Mouse (Mus musculus): ENCODE data around the gene Mat1a. TPM values are rescaled to one million over a fixed set of nuclear protein-coding genes. Genes with fewer than 3 reads are reported as not detected.

The Mat1a gene
- polyA plus RNA-seq (2014; fragmentation: Nextera tagmentation; extraction: Ambion mirVana), result 2.6 and 4.0 TPM in 2 replicates

DNA sequence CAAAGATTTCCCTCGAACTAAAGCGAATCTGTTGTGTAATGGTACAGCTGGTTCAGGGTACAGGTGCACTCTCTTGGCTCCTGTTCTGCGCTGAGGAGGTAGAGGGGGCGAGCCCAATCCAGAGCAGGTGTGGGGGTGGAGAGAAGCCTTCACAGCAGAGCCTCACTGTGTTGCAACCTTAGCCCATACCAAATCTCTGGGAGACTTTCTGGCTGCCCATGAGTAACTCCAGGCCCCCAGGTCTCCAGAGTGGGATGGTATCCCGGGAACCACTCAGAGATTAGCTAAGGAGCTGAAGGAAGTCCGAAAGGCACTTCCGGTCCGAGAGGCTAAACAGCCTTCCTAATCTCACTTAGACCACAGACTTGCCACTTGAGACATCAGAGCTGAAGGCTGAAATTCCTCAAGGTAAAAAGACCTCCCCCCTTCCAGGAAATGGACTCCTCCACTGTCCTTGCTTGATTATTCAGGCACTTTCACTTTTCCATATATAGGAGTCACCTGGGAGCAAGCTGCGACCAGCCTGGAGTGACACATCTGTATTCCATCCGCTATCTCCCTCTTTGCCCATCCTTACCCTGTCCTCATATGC, at the start of gene Mat1a:
Gene Mat1a, plus strand, starts transcription at position 183 of the 592 bp plus-strand sequence.
- Histone ChIP-seq H3K27me3 (ENCODE audit: insufficient read depth, low read length) (no peaks in the 10 kb centered on the region), H3K9ac (no peak within 1 kb of the TSS), H3K27ac (ENCODE audit: low read depth) (peak within 1 kb of the TSS; percentile 46; the same call in 1 of the 2 replicates), H3K36me3 (ENCODE audit: insufficient read depth) (no peaks in the 10 kb centered on the region), H3K9me3 (ENCODE audit: low read depth, low read length) (no peaks in the 10 kb centered on the region), H3K4me2 (peak within 1 kb of the TSS; percentile 11; the same call in 1 of the 2 replicates), H3K4me3 (ENCODE audit: low read depth, low read length) (no peak within 1 kb of the TSS), H3K4me1 (ENCODE audit: insufficient read depth) (no peaks in the 10 kb centered on the region)
- TF ChIP-seq CTCF (IDR thresholded peaks at IDR 0.05; ENCODE audit: low read depth), result no peak
- 50% methylated on average over 10 of the region's 10 CpGs for WGBS
- ATAC-seq (ENCODE audit: insufficient read depth) (peak; percentile 84; the same call in 1 of the 2 replicates), DNase-seq (peak; percentile 52)

DNA sequence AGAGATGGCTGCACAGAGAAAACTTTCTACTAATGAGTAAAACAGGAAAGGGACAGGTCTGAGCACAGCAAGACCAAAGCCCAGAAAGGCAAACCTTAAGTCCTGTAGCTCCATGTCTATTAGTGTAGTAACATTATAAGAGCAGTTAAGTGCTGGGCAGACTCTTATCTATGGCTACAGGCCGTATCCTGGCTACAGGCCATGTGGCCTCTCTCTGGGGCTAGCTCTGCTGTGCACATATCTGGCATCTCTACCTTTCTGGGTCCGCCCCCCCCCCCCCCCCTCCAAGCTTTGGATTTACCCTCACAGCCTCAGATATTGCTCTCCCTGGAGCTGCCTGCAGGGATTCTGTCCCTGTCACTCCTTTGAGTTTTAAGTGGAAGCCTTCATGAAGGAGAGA, 39.7 kb upstream of the Mat1a start:
- H3K27me3 ChIP-seq (ENCODE audit: insufficient read depth, low read length), result no peaks in the 10 kb centered on the region
- ATAC-seq (ENCODE audit: insufficient read depth) (peak; percentile 38; the same call in 1 of the 2 replicates), DNase-seq (peak; percentile 19)
- 31% methylated on average over 2 of the region's 2 CpGs for WGBS
- H3K4me1 ChIP-seq (ENCODE audit: insufficient read depth), result no peaks in the 10 kb centered on the region
- no peak overlapping the region for H3K4me2 ChIP-seq
- no peak overlapping the region for H3K27ac ChIP-seq (ENCODE audit: low read depth)
- no peak for TF ChIP-seq CTCF (IDR thresholded peaks at IDR 0.05; ENCODE audit: low read depth)
- H3K36me3 ChIP-seq (ENCODE audit: insufficient read depth), result no peaks in the 10 kb centered on the region
- H3K9ac ChIP-seq, result no peak overlapping the region
- no peak overlapping the region for H3K4me3 ChIP-seq (ENCODE audit: low read depth, low read length)
- H3K9me3 ChIP-seq (ENCODE audit: low read depth, low read length), result no peaks in the 10 kb centered on the region

DNA sequence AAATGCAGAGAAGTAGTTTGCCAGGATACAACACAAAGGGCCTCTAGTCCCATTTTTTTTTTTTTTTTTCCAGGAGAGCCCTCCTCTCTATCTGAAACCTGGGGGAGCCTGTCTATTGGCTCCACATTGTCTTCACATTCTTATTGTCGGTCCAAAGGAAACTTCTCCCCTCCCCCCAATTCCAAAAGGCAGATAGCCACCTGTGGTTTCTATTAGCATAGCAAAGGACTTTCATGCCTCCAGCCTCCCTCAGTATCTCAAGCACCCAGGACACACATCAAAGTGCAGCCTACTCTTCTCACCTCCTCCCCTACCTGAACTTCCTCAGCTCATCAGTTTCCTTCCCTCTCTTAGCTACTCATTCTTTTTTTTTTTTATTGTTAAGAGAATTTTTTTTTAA, 38.4 kb upstream of the Mat1a start:
- H3K27ac ChIP-seq (ENCODE audit: low read depth), result no peak overlapping the region
- no peak overlapping the region for H3K4me3 ChIP-seq (ENCODE audit: low read depth, low read length)
- 12% methylated on average over 1 of the region's 1 CpGs for WGBS
- H3K27me3 ChIP-seq (ENCODE audit: insufficient read depth, low read length), result no peaks in the 10 kb centered on the region
- H3K9me3 ChIP-seq (ENCODE audit: low read depth, low read length), result no peaks in the 10 kb centered on the region
- H3K9ac ChIP-seq, result no peak overlapping the region
- H3K36me3 ChIP-seq (ENCODE audit: insufficient read depth), result no peaks in the 10 kb centered on the region
- H3K4me2 ChIP-seq, result no peak overlapping the region
- DNase-seq (no peak), ATAC-seq (ENCODE audit: insufficient read depth) (no peak)
- no peak for TF ChIP-seq CTCF (IDR thresholded peaks at IDR 0.05; ENCODE audit: low read depth)
- no peaks in the 10 kb centered on the region for H3K4me1 ChIP-seq (ENCODE audit: insufficient read depth)

DNA sequence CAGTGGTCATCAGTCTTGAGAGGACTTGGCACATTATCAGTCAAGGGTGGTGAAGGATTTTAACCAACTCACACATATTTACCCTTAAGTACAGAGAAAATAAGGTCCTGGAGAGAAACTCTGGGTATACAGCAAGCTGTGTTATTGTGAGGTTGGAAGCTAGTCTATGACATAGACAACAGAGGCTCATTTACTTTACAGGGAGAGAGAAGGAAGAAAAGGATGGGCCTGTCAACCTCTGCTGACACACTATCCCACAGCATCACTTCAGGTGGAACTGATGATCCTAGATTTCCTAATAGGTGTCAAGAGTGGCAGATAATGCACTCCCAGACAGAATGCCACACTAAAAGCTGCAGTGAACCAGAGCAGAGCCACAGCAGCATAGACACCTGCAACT, 35.7 kb upstream of the Mat1a start, which contains the start of gene Dydc2:
Gene Dydc2, minus strand, starts transcription at position 101 of the 400 bp plus-strand sequence.
- ATAC-seq (ENCODE audit: insufficient read depth) (no peak), DNase-seq (no peak)
- Histone ChIP-seq H3K4me3 (ENCODE audit: low read depth, low read length) (no peak within 1 kb of the TSS), H3K9me3 (ENCODE audit: low read depth, low read length) (no peaks in the 10 kb centered on the region), H3K4me2 (no peak within 1 kb of the TSS), H3K4me1 (ENCODE audit: insufficient read depth) (no peaks in the 10 kb centered on the region), H3K36me3 (ENCODE audit: insufficient read depth) (no peaks in the 10 kb centered on the region), H3K9ac (no peak within 1 kb of the TSS), H3K27ac (ENCODE audit: low read depth) (no peak within 1 kb of the TSS), H3K27me3 (ENCODE audit: insufficient read depth, low read length) (no peaks in the 10 kb centered on the region)
- no peak for TF ChIP-seq CTCF (IDR thresholded peaks at IDR 0.05; ENCODE audit: low read depth)

DNA sequence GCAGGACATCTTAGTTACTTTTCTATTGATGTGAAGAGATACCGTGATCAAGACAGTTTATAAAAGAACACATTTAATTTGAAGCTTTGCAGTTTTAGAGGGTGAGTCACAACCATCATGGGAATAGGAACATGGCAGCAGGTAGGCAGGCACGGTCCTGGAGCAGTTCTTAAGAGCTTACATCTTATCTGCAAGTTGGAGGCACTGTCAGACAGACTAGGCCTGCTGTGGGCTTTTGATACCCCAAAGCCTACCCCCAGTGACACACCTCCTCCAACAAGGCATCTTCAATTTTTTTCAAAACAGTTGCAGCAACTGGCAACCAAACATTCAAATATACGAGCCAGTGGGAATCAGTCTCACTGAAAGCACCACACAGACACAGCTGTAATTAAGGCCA, 34.5 kb upstream of the Mat1a start:
- Histone ChIP-seq H3K9ac (no peak overlapping the region), H3K36me3 (ENCODE audit: insufficient read depth) (no peaks in the 10 kb centered on the region), H3K9me3 (ENCODE audit: low read depth, low read length) (no peaks in the 10 kb centered on the region), H3K27me3 (ENCODE audit: insufficient read depth, low read length) (no peaks in the 10 kb centered on the region), H3K4me2 (no peak overlapping the region), H3K4me3 (ENCODE audit: low read depth, low read length) (no peak overlapping the region), H3K27ac (ENCODE audit: low read depth) (no peak overlapping the region), H3K4me1 (ENCODE audit: insufficient read depth) (no peaks in the 10 kb centered on the region)
- ATAC-seq (ENCODE audit: insufficient read depth), result no peak
- DNase-seq, result no peak
- TF ChIP-seq CTCF (IDR thresholded peaks at IDR 0.05; ENCODE audit: low read depth), result no peak
- WGBS, result 71% methylated on average over 3 of the region's 3 CpGs

DNA sequence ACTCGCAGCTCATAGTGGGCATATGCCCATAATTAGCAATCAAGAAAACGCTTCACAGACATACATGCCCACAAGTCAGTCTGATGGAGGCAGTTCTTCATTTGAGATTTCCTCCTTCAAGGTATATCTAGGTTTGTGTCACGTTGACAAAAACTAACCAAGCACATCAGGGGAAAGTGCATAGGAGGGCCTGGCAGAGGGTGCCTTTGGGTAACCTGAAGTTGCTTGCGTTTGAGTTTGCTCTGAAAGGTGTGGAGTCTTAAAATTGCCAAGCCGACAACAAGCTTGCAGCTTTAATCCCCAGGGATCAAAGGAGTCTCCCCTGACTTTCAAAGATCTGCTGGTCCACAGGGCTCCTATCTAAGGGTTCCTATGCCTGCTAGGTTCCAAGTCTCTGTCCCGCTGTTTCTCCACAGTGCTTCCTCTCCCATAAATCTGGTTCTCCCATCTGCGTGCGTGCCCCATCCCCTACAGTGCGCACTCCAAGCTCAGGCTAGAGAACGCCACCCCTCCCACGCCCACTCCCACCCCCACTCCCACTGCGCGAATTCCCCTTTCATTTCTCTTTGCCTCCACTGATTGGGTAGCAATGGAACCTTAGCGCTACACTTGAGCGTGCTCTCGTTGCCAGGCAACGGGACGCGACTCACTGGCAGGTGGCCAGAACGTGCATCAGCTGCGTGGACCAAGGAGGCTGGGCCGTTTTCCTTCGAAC, 32.4 kb upstream of the Mat1a start, which contains the start of gene Dydc1:
Gene Dydc1, plus strand, starts transcription at position 683 of the 715 bp plus-strand sequence.
- peak within 1 kb of the TSS; percentile 62 for H3K4me2 ChIP-seq
- ATAC-seq (ENCODE audit: insufficient read depth) (peak; percentile 91), DNase-seq (peak; percentile 91)
- H3K4me3 ChIP-seq (ENCODE audit: low read depth, low read length), result peak within 1 kb of the TSS; percentile 35
- 10% methylated on average over 23 of the region's 23 CpGs for WGBS
- H3K27ac ChIP-seq (ENCODE audit: low read depth), result no peak within 1 kb of the TSS
- TF ChIP-seq CTCF (IDR thresholded peaks at IDR 0.05; ENCODE audit: low read depth), result no peak
- no peaks in the 10 kb centered on the region for H3K36me3 ChIP-seq (ENCODE audit: insufficient read depth)
- no peaks in the 10 kb centered on the region for H3K9me3 ChIP-seq (ENCODE audit: low read depth, low read length)
- peak within 1 kb of the TSS; percentile 9; the same call in 1 of the 2 replicates for H3K9ac ChIP-seq
- H3K4me1 ChIP-seq (ENCODE audit: insufficient read depth), result no peaks in the 10 kb centered on the region
- H3K27me3 ChIP-seq (ENCODE audit: insufficient read depth, low read length), result no peaks in the 10 kb centered on the region

DNA sequence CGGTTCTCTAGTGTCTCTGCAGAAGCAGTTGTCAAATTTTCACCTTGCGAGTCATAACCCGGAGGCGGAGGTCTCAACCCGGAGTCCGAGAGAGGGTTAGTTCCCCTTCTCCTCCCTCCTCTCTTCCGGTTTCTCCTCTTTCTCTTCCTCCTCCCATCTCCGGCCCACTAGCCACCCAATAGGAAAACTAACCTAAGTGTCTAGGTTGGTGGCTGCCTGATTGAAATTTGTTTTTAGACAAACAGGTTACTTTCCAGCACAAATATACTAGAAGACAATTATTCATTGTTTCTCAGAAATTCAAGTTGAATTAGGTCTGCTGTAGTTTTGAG, 31.9 kb upstream of the Mat1a start:
- ATAC-seq (ENCODE audit: insufficient read depth), result no peak
- WGBS, result 1% methylated on average over 8 of the region's 8 CpGs
- H3K4me2 ChIP-seq, result peak overlapping the region; percentile 62

More for the DNA sequence above, 31.9 kb upstream of the Mat1a start:
- Histone ChIP-seq H3K27me3 (ENCODE audit: insufficient read depth, low read length) (no peaks in the 10 kb centered on the region), H3K9ac (peak overlapping the region; percentile 9; the same call in 1 of the 2 replicates), H3K4me3 (ENCODE audit: low read depth, low read length) (peak overlapping the region; percentile 35), H3K27ac (ENCODE audit: low read depth) (no peak overlapping the region), H3K9me3 (ENCODE audit: low read depth, low read length) (no peaks in the 10 kb centered on the region), H3K4me1 (ENCODE audit: insufficient read depth) (no peaks in the 10 kb centered on the region), H3K36me3 (ENCODE audit: insufficient read depth) (no peaks in the 10 kb centered on the region)
- DNase-seq, result no peak
- no peak for TF ChIP-seq CTCF (IDR thresholded peaks at IDR 0.05; ENCODE audit: low read depth)

Data from lung, embryonic 14.5 days (tissue).